Mouse (Mus musculus) megakaryocyte-erythroid progenitor cell, adult 5 weeks (primary cell): Measurements from ENCODE around the gene Pi4k2b. TPM values are rescaled to one million over a fixed set of nuclear protein-coding genes. Genes with fewer than 3 reads are reported as not detected.

Experiments
- polyA plus RNA-seq: library from polyadenylated mRNA; stranded (reverse); fragments of >175 nt; gene quantifications from 2 replicates; pipeline ENCODE4 v1.2.3, GENCODE M21; 2012

The Pi4k2b gene
- 21.8 and 22.0 TPM in 2 replicates for polyA plus RNA-seq

DNA sequence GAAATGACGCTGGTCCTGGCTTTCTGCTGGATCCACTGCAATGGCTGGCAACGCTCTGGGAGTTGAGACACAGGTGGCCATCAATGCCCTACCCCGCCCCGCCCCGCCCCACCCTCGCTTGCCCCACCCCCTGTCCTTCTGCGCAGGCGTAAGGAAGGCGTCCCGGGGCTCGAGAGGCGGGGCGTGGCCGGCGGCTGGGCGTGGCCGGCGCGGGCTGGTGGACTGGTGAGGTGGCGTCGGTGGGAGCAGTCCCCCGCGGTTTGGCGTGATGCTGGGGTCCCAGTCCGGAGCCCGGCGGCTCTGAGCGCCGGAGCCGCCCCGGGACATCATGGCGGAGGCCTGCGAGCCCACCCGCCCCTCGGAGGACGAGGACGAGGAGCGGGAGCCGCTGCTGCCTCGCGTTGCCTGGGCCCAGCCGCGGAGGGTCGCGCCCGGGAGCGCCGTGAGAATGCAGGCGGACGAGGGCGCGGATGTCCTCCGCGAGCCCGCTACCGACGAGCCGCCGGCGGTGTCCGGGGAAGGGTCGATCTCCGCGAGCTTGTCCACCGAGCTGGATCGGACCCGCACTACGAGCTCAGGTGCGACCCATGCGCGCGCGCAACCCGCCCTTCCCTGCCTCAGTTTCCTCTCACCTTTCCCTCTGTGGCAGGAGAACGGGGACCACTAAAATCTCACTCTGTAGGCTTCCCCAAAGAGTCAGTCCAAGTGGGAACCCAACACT, at the start of gene Pi4k2b:
Gene Pi4k2b (plus strand): TSS at position 184 of the 721 bp plus-strand sequence.

DNA sequence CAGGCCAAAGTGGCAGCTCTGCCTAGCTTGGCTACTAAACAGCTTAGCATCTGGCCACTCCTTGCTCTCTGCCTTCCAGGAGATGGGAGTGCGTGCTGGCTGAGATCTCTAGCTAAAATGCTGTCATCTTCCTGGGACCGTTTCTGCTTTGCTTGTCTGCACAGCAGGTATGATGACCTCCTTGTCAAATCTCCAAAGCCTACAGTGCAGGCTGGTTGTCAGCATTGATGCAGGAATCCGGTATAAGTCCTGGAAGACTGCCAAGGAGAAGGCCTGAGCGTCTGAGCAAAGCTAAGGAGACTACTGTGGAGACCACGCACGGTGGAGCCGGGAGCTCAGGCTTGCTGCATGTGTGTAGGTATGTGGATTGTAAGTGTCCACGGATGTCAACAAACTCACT, 33.9 kb downstream of the Pi4k2b start, which contains the start of gene Zcchc4:
Gene Zcchc4 (plus strand): TSS at position 173 of the 400 bp plus-strand sequence.

Other genes with a start within 250 kb of the Pi4k2b start
- gene Lgi2, start 175.1 kb upstream of the Pi4k2b start, polyA plus RNA-seq: 0.02 TPM in 1 of 2 replicates, not detected in the other
- gene Sepsecs, start 71.9 kb upstream of the Pi4k2b start, polyA plus RNA-seq: 0.56 and 0.81 TPM in 2 replicates
- 7.0 and 8.2 TPM in 2 replicates for gene Zcchc4, start 33.8 kb downstream of the Pi4k2b start, polyA plus RNA-seq
- 5.2 and 6.1 TPM in 2 replicates for gene Anapc4, start 92.4 kb downstream of the Pi4k2b start, polyA plus RNA-seq